Mouse (Mus musculus) frontal cortex, adult 2 months (tissue): ENCODE measurements around the gene Inmt. TPM values are rescaled to one million over a fixed set of nuclear protein-coding genes. Genes with fewer than 3 reads are reported as not detected.
A peak's percentile ranks its signal among the peaks of the same experiment; 100 is the strongest.
"Not testable (repeated sequence)": the region's sequence is repeated elsewhere in the genome, so short reads cannot be mapped to it uniquely, and the experiment has no call there.

Experiments
- DNase-seq, 2 experiments: peaks; one replicate each; pipeline ENCODE4 v3.0.0; 2022; ENCODE audit warnings: low spot score in 1 of 2; ENCODE audit errors: extremely low spot score in 1 of 2
- polyA plus RNA-seq: library from polyadenylated mRNA; depleted of rRNA; stranded (reverse); fragments of >200 nt; gene quantifications from 2 replicates; pipeline ENCODE4 v1.2.3, GENCODE M21; 2012; rRNA removed

Inmt gene
- polyA plus RNA-seq, result 4.0 and 4.6 TPM in 2 replicates

DNA sequence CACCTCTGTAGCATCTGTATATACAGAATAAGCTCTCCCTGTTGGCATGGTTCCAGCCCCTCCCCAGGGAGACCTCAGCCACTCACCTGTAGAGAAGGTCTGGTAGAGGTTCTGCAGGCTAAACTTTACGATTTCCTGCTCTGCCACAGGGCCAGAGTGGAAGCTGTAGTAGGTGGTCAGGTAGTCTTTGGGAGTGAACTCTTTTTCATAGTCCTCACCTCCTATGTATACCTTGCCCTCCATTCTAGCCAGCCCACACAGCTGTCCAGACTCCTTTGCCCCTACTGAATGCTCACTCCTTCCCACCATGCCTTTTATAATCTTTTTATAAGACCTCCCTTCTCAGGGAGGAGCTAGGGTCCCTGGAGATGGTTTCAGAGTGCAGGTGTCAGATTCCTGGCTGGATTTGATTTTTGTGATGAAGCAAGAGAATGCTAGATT lies at the start of gene Inmt:
Inmt (minus strand) TSS at position 303 of the 441 bp plus-strand sequence.
- no peak for DNase-seq

GRCm38 (mm10) chr6:55223986-55224385 lies 49.1 kb upstream of the Inmt start:
- DNase-seq, result no peak

DNA sequence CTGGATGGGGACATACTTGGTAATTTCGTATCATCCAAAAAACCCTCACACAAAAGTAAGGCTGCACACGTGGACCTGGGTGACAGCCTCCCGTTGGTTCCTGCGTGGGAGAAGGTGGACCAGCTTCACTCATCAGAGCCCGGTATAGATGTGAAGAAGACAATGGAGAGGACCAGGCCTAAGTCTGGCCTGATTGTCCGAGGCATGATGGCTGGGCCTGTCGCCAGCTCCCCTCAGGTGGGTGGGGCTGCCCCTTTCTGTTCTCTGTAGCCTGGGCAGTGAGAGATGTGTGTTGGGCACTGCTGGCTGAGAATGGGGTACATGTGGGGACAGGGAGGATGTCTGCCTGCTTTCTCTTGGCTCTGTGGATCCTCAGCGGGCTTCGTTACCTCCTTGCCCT lies 43.4 kb upstream of the Inmt start:
- DNase-seq, result no peak

DNA sequence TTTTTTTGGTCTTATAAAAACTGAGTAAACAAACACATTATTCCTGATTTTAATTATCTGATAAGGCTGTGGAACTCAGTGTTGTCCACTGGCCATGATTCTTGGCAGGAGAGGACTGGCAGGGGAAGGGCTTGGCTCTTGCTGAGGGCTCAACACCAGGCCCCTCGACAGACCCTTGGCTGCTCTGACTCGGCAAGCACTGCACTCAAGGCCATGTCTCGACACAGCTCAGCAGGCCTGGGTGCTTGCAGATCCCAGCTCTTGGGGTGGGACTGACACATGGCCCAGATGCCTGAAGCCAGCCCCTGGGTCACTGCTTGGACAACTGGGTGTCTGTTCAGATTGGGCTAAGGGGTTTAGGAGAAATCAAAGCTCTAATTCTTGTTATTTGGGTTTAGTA lies 39.7 kb upstream of the Inmt start:
- no peak for DNase-seq

GRCm38 (mm10) chr6:55210423-55211365 lies 35.9 kb upstream of the Inmt start:
- DNase-seq, result no peak

- DNase-seq, result no peak
Observed at GRCm38 (mm10) chr6:55207786-55208185, 32.9 kb upstream of the Inmt start.

GRCm38 (mm10) chr6:55203931-55204330 lies 29.1 kb upstream of the Inmt start:
- peak in 1 of 2 experiments; percentile 8 for DNase-seq

GRCm38 (mm10) chr6:55202913-55203910 lies 28.4 kb upstream of the Inmt start, which contains the start of gene Mindy4:
Mindy4 (plus strand) TSS chr6:55203383.
- peak; percentile 86 to 90 for DNase-seq

DNA sequence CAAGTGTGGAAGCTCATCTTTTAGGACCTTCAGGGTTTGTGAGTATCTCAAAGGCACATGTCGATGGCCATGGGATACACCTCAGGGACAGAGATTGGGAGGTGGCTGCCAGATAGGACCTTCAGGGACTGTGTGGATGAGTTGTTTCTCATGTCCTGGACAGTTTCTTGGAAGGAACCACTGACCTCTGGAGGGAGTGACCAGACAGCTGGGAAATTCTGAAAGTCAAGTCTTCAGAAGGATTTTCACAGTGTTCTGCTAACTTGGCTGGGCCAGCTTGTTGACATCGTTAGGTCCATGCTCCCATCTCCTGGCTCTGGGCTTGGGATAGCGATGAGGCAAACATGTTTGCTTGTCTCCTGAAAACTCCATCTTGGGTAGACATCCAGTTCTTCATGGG lies 24.2 kb upstream of the Inmt start:
- no peak for DNase-seq

DNA sequence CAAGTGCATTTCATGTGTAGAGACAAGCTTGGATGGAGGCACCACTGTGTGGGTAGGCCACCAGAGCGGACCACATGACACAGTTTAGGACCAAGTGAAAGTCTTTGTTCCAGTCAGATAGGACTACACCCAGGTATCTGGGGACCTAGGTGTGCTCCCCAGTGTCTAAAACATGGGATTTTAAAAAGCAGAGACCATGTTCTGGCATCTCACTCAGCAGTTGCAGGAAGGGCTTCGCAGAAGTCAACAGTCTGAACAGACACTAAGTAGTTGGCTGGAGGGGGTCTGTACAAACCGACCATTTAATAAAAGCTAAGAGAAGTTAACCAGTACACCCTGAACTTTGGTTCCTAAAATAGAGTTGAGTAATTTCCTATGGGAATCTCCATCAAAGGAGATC lies 18.3 kb upstream of the Inmt start:
- DNase-seq, result no peak

DNA sequence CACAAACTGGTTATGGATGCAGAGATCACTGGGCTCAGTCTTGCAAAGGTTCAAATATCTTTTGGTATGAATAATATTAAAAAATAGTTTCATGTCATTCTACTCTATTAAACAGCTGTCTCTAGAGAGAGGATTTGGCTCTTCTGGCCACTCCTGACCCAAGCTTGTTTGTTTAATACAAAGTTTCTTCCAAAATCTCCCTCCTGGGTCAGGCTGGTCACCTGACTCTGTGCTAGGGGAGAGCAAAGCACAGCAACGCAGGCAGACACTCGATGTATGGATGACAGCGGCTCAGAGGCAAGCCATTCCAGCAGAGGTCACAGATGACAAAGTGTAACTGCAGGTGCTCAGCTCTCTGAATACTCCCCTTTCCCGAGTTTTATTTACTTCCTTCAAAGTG lies 16.7 kb upstream of the Inmt start:
- no peak for DNase-seq

DNA sequence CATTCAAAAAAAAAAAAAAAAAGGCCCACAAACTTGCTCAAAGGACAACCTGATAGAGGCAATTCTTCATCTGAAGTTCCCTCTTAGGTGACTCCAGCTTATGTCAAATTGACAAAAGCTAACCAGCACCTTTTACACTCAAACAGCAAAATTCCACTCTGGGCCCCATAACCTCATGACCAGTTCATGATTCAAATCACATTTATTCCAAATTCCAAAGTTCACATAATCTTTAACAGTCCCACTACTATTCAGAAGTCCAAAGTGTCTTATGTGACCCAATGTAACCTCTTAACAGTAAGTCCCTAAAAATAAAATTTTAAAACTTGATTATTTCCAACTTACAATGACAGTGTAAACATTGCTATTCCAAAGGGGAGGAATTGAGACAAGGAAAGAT lies 14.6 kb upstream of the Inmt start:
- DNase-seq, result no peak

DNA sequence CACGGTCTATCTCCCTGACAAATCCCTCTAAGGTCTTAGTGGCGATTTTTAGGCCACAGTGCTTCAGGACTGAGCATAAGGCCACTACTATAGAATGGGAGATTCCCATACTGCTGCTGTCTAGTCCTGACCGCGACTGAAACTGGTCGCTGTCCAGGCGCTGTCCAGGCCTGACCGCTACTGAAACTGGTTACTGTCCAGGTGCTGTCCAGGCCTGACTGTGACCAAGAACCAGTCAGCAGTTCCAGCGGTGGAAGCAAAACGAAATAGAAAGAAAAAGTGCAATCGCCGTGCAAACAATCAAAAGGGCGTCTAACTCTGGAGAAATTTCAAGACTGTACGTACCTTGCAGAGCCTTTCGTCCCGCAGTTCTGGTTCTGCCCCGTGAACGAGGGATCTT lies 13.0 kb upstream of the Inmt start:
- not testable (repeated sequence) for DNase-seq

GRCm38 (mm10) chr6:55182655-55183430 lies 8.0 kb upstream of the Inmt start:
- no peak for DNase-seq

DNA sequence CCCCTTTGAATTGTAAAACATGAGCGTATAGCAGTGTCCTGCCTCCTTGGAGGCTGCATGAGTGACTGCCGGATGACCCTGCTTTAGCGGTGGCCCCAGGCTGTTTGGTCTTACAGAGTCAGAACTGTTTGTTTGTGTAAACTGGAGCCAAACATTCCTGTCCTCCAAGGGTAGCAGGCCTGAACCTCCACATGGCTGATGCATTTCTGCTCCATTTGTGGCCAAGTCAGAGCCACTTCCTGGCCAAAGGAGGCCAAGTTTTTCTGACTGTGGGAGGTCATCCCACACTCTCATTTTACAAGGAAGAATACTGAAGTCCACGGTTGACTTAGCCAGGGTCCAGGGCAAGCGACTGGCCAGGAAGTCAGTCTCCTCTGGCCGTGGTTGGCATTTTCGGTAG lies 4.7 kb upstream of the Inmt start:
- DNase-seq, result no peak

DNA sequence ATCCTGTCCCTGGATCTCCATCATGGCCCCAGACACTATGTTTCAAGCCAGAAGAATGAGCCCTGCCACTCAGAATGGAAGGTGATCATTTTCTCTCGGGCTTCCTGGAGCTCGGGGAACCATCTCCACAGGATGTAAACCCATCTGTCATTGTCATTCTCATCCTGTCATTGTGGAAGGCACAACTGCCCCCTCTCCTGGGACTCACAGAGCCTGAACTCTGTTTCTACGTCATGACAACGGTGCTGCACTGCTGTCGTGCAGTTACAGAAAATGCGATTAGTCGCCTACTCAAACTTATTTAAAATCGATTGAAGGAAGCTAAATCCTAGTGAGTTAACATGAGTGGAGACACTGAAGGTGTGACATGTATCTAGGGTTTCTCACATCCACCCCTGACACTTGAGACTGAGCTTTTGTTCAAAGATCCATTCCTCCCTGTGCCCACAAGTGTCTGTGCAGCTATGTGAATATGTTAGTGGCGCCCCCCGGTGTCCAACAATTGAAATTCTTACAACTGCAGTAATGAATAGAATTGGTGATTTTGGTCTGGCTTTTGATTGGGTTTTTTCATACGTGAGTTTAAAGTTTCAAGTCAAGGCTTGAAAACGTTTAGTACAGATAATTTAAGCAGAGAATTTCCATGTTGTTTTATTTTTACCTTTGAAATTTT lies 2.4 kb upstream of the Inmt start:
- DNase-seq, result peak in 1 of 2 experiments; percentile 59

DNA sequence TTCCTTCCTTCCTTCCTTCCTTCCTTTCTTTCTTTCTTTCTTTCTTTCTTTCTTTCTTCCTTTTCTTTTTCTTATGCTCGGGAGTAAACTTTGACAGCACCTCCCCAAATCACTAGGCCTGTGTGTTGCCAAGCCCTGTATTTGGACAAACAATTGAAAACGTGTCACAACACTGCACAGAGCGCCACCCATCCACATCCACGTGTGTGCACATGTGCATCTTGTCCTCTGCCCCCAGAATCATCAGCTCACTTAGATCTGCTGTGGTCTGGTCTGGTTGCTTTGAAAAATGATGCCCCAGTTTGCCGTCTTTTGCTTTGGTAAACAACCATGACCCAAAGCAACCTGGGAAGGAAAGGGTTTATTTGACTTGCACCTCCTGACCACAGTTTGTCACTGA lies 1.0 kb upstream of the Inmt start:
- DNase-seq, result no peak

GRCm38 (mm10) chr6:55175456-55175855 lies 613 bp upstream of the Inmt start:
- DNase-seq, result no peak

GRCm38 (mm10) chr6:55173941-55174349 lies 898 bp downstream of the Inmt start:
- DNase-seq, result no peak

GRCm38 (mm10) chr6:55173171-55173570 lies 1.7 kb downstream of the Inmt start:
- DNase-seq, result no peak
